Mouse (Mus musculus): ENCODE results near the gene Olfr601. TPM values are rescaled to one million over a fixed set of nuclear protein-coding genes. Genes with fewer than 3 reads are reported as not detected.

Gene Olfr601
- total RNA-seq (2023) = not detected

GRCm38 (mm10) chr7:103362555-103362954, at the start of gene Olfr601:
Gene Olfr601, minus strand, starts transcription at chr7:103362655.

GRCm38 (mm10) chr7:103386077-103386476, 23.6 kb upstream of the Olfr601 start, which contains the start of gene Olfr603:
Gene Olfr603, minus strand, starts transcription at chr7:103386177.

DNA sequence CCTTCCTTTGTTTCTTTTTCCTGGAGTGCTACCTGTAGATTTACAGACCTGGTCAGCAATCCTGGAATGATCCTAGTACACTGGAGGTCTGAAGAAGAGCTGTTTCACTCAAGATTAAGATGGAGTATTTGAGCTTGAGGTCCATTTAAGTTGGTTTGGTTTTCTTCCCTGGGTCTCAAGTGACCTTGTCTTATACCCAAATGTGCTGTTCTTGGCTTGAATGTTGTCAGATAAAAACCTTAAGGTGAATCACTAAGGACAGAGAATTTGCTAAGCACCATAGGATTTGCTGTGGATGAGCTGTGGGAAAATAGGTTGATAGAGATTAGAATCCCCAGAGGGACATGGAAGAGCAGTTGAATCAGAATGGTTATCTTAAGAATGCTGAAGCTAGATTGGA, 12.9 kb downstream of the Olfr601 start, which contains the start of gene Olfr600:
Gene Olfr600, minus strand, starts transcription at position 101 of the 400 bp plus-strand sequence.

DNA sequence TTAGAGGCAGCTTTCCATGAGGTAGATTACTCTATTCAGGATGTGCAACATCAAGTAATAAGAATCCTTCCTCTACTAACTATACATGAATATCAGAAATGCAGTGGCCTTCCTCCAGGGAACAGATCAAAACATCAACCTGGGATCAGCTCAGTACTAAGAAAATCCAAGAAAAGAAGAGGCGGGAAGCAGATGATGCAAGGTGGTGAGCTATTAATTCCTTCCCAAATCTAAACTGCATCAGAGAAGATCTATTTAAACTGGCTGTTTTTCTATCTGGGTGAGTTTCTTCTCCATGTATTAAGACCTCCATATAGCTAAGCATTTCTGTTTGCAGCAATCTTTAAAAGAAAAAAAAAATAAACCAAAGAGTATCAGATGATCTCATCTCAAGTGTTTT, 26.8 kb downstream of the Olfr601 start, which contains the start of gene Olfr599:
Gene Olfr599, plus strand, starts transcription at position 301 of the 400 bp plus-strand sequence.

GRCm38 (mm10) chr7:103323268-103323667, 39.2 kb downstream of the Olfr601 start, which contains the start of gene Olfr598:
Gene Olfr598, plus strand, starts transcription at chr7:103323568.

GRCm38 (mm10) chr7:103316015-103316414, 46.4 kb downstream of the Olfr601 start, which contains the start of gene Olfr597:
Gene Olfr597, plus strand, starts transcription at chr7:103316315.

Other genes with a start within 250 kb of the Olfr601 start
- not detected for gene Olfr586, start 237.0 kb downstream of the Olfr601 start, total RNA-seq (2023)
- not detected for gene Olfr588-ps1, start 221.8 kb downstream of the Olfr601 start, total RNA-seq (2023)
- gene Olfr589, start 206.3 kb downstream of the Olfr601 start, total RNA-seq (2023) = not detected
- gene Olfr591, start 184.3 kb downstream of the Olfr601 start, total RNA-seq (2023) = not detected
- gene Olfr592, start 177.9 kb downstream of the Olfr601 start, total RNA-seq (2023) = not detected
- not detected for gene Olfr593, start 150.8 kb downstream of the Olfr601 start, total RNA-seq (2023)
- gene Olfr594, start 145.7 kb downstream of the Olfr601 start, total RNA-seq (2023) = not detected
- gene Usp17ld, start 110.2 kb downstream of the Olfr601 start, total RNA-seq (2023) = not detected
- not detected for gene Olfr596, start 57.0 kb downstream of the Olfr601 start, total RNA-seq (2023)
- not detected for gene Olfr597, start 46.3 kb downstream of the Olfr601 start, total RNA-seq (2023)
- not detected for gene Olfr598, start 39.1 kb downstream of the Olfr601 start, total RNA-seq (2023)
- not detected for gene Olfr599, start 26.7 kb downstream of the Olfr601 start, total RNA-seq (2023)
- not detected for gene Olfr600, start 13.0 kb downstream of the Olfr601 start, total RNA-seq (2023)
- gene Olfr603, start 23.5 kb upstream of the Olfr601 start, total RNA-seq (2023) = not detected
- not detected for gene Usp17lc, start 52.4 kb upstream of the Olfr601 start, total RNA-seq (2023)
- gene Olfr605, start 82.8 kb upstream of the Olfr601 start, total RNA-seq (2023) = not detected
- gene Olfr606, start 86.4 kb upstream of the Olfr601 start, total RNA-seq (2023) = not detected
- under 1 TPM in 1 of 2 experiments, not detected in 1; 0.07 TPM for gene Olfr607, start 101.5 kb upstream of the Olfr601 start, total RNA-seq (2023)
- not detected for gene Olfr608, start 107.2 kb upstream of the Olfr601 start, total RNA-seq (2023)
- not detected for gene Olfr609, start 135.4 kb upstream of the Olfr601 start, total RNA-seq (2023)
- not detected for gene Olfr610, start 149.5 kb upstream of the Olfr601 start, total RNA-seq (2023)
- gene Olfr611, start 158.2 kb upstream of the Olfr601 start, total RNA-seq (2023) = not detected
- not detected for gene Olfr612, start 180.1 kb upstream of the Olfr601 start, total RNA-seq (2023)
- gene Olfr613, start 185.4 kb upstream of the Olfr601 start, total RNA-seq (2023) = not detected
- not detected for gene Olfr615, start 193.4 kb upstream of the Olfr601 start, total RNA-seq (2023)
- gene Olfr616, start 206.5 kb upstream of the Olfr601 start, total RNA-seq (2023) = not detected
- gene Olfr617, start 210.4 kb upstream of the Olfr601 start, total RNA-seq (2023) = not detected
- not detected for gene Olfr618, start 227.4 kb upstream of the Olfr601 start, total RNA-seq (2023)
- gene Olfr619, start 237.9 kb upstream of the Olfr601 start, total RNA-seq (2023) = not detected
- gene Olfr620, start 249.9 kb upstream of the Olfr601 start, total RNA-seq (2023) = not detected

Data from neutrophil, adult 83 days (primary cell).